20 mouse cellular contexts compared by ENCODE assay signal in genomic region chr3:129544217-129544616, GRCm38 (mm10). TPM values are rescaled to one million over a fixed set of nuclear protein-coding genes. Genes with fewer than 3 reads are reported as not detected.
DNase-seq lines count a peak whose midpoint lies in the region; TF ChIP-seq lines count a peak whose summit lies in the region.
"Had no signal": no experiment of that assay in that cellular context is flagged by ENCODE, and none has a peak within 500 bp of the region (broad histone marks: within the 10 kb centered on the region; RNA-seq: fewer than 3 reads in every experiment).

No protein-coding gene starts in this region.

- DNase-seq in heart, adult 11 months: peak; percentile 61
- DNase-seq in heart, postnatal 10 days: no peak
- DNase-seq in ES-E14 (ENCODE audit: low read depth, low spot score): no peak
- DNase-seq in kidney, adult 18-20 months: no peak
- DNase-seq in thymus, adult 2 months: no peak
- DNase-seq: adrenal gland, adult 8-10 months; adrenal gland, postnatal 14 days; adrenal gland, postnatal 36 days; B cell, adult 2 months; cerebellum, adult 11-12 months; cerebellum, adult 2 months; cerebellum, adult 9-10 months; cerebellum, postnatal 10 days; cerebellum, postnatal 25 days; forebrain, postnatal 0 days had no signal

- peaks cover 28% of the 10 kb centered on the region for H3K36me3 ChIP-seq in ES-E14 (ENCODE audit: control insufficient read depth, insufficient read depth, low read length, poor library complexity, severe bottlenecking)
- no peaks in the 10 kb centered on the region for H3K36me3 ChIP-seq in thymus, adult 2 months (ENCODE audit: control insufficient read depth, insufficient read depth, low read length)

- H3K4me1 ChIP-seq in ES-E14 (ENCODE audit: control insufficient read depth in 2 of 2, insufficient read depth in 2 of 2, low read length in 2 of 2, poor library complexity in 1 of 2): peaks cover 25 to 51% of the 10 kb centered on the region in 2 experiments
- peaks cover 2% of the 10 kb centered on the region; the same call in 1 of the 2 replicates for H3K4me1 ChIP-seq in thymus, adult 2 months (replicated peaks; ENCODE audit: control insufficient read depth, insufficient read depth, low read length)

- in situ Hi-C loops in ES-E14 (cut with MboI; ENCODE audit: low sequenced_read_pairs in 2 of 2, unreplicated experiment in 2 of 2): no loop called here

- peak overlapping the region; percentile 79; the same call in 1 of the 2 replicates for H3K27ac ChIP-seq in ES-E14 (ENCODE audit: insufficient read depth, low read depth, low read length, poor library complexity, severe bottlenecking)
- no peak overlapping the region for H3K27ac ChIP-seq in thymus, adult 2 months (ENCODE audit: control insufficient read depth, insufficient read depth, low read length)
- H3K27ac ChIP-seq: embryonic facial prominence, embryonic 10.5 days; embryonic facial prominence, embryonic 12.5 days; forebrain, embryonic 13.5 days; forebrain, embryonic 15.5 days had no signal

- H3K9ac ChIP-seq in ES-E14 (ENCODE audit: insufficient read depth, low read depth, low read length, poor library complexity, severe bottlenecking): no peak overlapping the region
- H3K9ac ChIP-seq: embryonic facial prominence, embryonic 12.5 days; forebrain, embryonic 13.5 days; forebrain, embryonic 15.5 days; forebrain, postnatal 0 days had no signal

- TF ChIP-seq CTCF in thymus, adult 2 months (IDR thresholded peaks at IDR 0.05; ENCODE audit: borderline replicate concordance, control insufficient read depth, extremely low read depth, insufficient read depth, low read length, poor library complexity): no peak

- no peak overlapping the region; a peak in 1 of 4 replicates for H3K4me3 ChIP-seq in ES-E14 (ENCODE audit: insufficient read depth in 1 of 2, low read depth in 1 of 2, low read length in 2 of 2, poor library complexity in 1 of 2, severe bottlenecking in 1 of 2)
- no peak overlapping the region for H3K4me3 ChIP-seq in thymus, adult 2 months (ENCODE audit: control insufficient read depth, insufficient read depth, low read length)
- H3K4me3 ChIP-seq: embryonic facial prominence, embryonic 10.5 days; embryonic facial prominence, embryonic 12.5 days; forebrain, embryonic 13.5 days; forebrain, embryonic 15.5 days had no signal

- no peak for TF ChIP-seq POLR2A in thymus, adult 2 months (IDR thresholded peaks at IDR 0.05; ENCODE audit: control insufficient read depth, extremely low read depth, insufficient read depth, low read length, poor library complexity)

- H3K27me3 ChIP-seq in thymus, adult 2 months (ENCODE audit: control insufficient read depth, insufficient read depth, low read length): no peaks in the 10 kb centered on the region
- H3K27me3 ChIP-seq: CH12.LX; embryonic facial prominence, embryonic 12.5 days; forebrain, embryonic 13.5 days; forebrain, embryonic 15.5 days had no signal

- 95% methylated on average over 1 of the region's 1 CpGs for WGBS in thymus, adult 2 months

- intact Hi-C loops in heart, postnatal 10 days (cut with DNase I): no loop called here

- H3K9me3 ChIP-seq in ES-E14 (ENCODE audit: control insufficient read depth, insufficient read depth, low read depth, low read length): no peaks in the 10 kb centered on the region
- H3K9me3 ChIP-seq: forebrain, embryonic 15.5 days had no signal

TF ChIP-seq in ES-E14, 5 proteins besides CTCF, POLR2A, EP300 and RAD21:
- TF ChIP-seq ZNF384 (IDR thresholded peaks at IDR 0.05; ENCODE audit: low read depth, low read length) (no peak), CHD2 (IDR thresholded peaks at IDR 0.05; ENCODE audit: low read depth, low read length) (no peak), MAFK (IDR thresholded peaks at IDR 0.05; ENCODE audit: insufficient read depth, low read depth, low read length) (no peak)
TF ChIP-seq in ES-E14: peak in this region for 0.

RNA-seq across cellular contexts. Expression of gene Elovl6, which starts 12.1 kb away (rescaled TPM):
- total RNA-seq in heart, postnatal 10 days (2021): 1 to 10 TPM; 3.3 to 8.1 TPM
- 109 and 118 TPM in 2 replicates for total RNA-seq in ES-E14 (2012; rRNA removed)
- polyA plus RNA-seq in thymus, adult 2 months (2012; rRNA removed): 24.8 and 40.2 TPM in 2 replicates

Comparison
In these comparisons a context has a peak if more than half of its experiments do, and no peak if none do; other contexts are left out.
1. RNA of gene Elovl6, which starts 12.1 kb away (total RNA-seq): 109 to 118 TPM in ES-E14; 3.3 to 8.1 TPM in heart, postnatal 10 days; every median in the first group is over 10 times any median in the second.